Mouse (Mus musculus): Measurements from ENCODE around the gene Ccdc9.

GRCm38 (mm10) chr7:16297616-16298015 is 11.0 kb upstream of the Ccdc9 start:
- no peak for TF ChIP-seq CTCF (IDR thresholded peaks at IDR 0.05; ENCODE audit: insufficient read depth, low read depth, low read length)
- no peak for TF ChIP-seq POLR2A (IDR thresholded peaks at IDR 0.05; ENCODE audit: insufficient read depth, low read depth, low read length)
